Mouse (Mus musculus): ENCODE data around the gene Nop9. TPM values are rescaled to one million over a fixed set of nuclear protein-coding genes. Genes with fewer than 3 reads are reported as not detected.

Gene Nop9
- total RNA-seq, 2 experiments from 2014 or later, result 17.1 to 18.9 TPM

Other genes starting within 250 kb of the Nop9 start
- gene Cpne6, start 235.2 kb upstream of the Nop9 start, total RNA-seq (2021), result under 1 TPM; 0.09 to 0.61 TPM
- not detected for gene Nrl, start 220.7 kb upstream of the Nop9 start, total RNA-seq (2021)
- gene Pck2, start 205.4 kb upstream of the Nop9 start, total RNA-seq (2021), result 10 to 100 TPM; 45.2 to 51.4 TPM
- 10 to 100 TPM; 85.2 to 89.5 TPM for gene Dcaf11, start 185.7 kb upstream of the Nop9 start, total RNA-seq (2021)
- under 1 TPM in 1 of 2 experiments, not detected in 1; 0.66 TPM for gene A730061H03Rik, start 185.3 kb upstream of the Nop9 start, total RNA-seq (2021)
- 10 to 100 TPM; 11.0 to 38.6 TPM for gene Fitm1, start 170.1 kb upstream of the Nop9 start, total RNA-seq (2021)
- 100 to 1,000 TPM; 293 to 337 TPM for gene Psme1, start 167.6 kb upstream of the Nop9 start, total RNA-seq (2021)
- 10 to 100 TPM; 43.9 to 57.2 TPM for gene Emc9, start 160.4 kb upstream of the Nop9 start, total RNA-seq (2021)
- gene Psme2, start 154.6 kb upstream of the Nop9 start, total RNA-seq (2021), result 100 to 1,000 TPM; 349 to 362 TPM
- gene Rnf31, start 154.0 kb upstream of the Nop9 start, total RNA-seq (2021), result 10 to 100 TPM; 26.7 to 36.2 TPM
- 10 to 100 TPM in 1 of 2 experiments, 1 to 10 TPM in 1; 9.7 to 13.3 TPM for gene Irf9, start 142.1 kb upstream of the Nop9 start, total RNA-seq (2021)
- 1 to 10 TPM; 2.0 to 2.9 TPM for gene Rec8, start 127.7 kb upstream of the Nop9 start, total RNA-seq (2021)
- gene Ipo4, start 109.7 kb upstream of the Nop9 start, total RNA-seq (2021), result 10 to 100 TPM; 72.1 to 82.4 TPM
- 1 to 10 TPM; 1.1 to 3.8 TPM for gene Gm49378, start 107.8 kb upstream of the Nop9 start, total RNA-seq (2021)
- 10 to 100 TPM; 69.7 to 75.9 TPM for gene Tm9sf1, start 101.9 kb upstream of the Nop9 start, total RNA-seq (2021)
- gene Tssk4, start 95.5 kb upstream of the Nop9 start, total RNA-seq (2021), result 1 to 10 TPM in 1 of 2 experiments, under 1 TPM in 1; 0.93 to 3.0 TPM
- 10 to 100 TPM; 42.4 to 51.7 TPM for gene Mdp1, start 85.2 kb upstream of the Nop9 start, total RNA-seq (2021)
- 10 to 100 TPM; 21.2 to 26.8 TPM for gene Gmpr2, start 73.8 kb upstream of the Nop9 start, total RNA-seq (2021)
- gene Nedd8, start 73.6 kb upstream of the Nop9 start, total RNA-seq (2021), result 100 to 1,000 TPM; 280 to 307 TPM
- 10 to 100 TPM; 19.5 to 23.1 TPM for gene Tinf2, start 63.9 kb upstream of the Nop9 start, total RNA-seq (2021)
- 1 to 10 TPM; 1.3 to 2.0 TPM for gene Tgm1, start 31.8 kb upstream of the Nop9 start, total RNA-seq (2021)
- gene Rabggta, start 23.4 kb upstream of the Nop9 start, total RNA-seq (2021), result 10 to 100 TPM; 16.8 to 21.5 TPM
- gene Dhrs1, start within 50 bp of the Nop9 start, total RNA-seq (2021), result 10 to 100 TPM; 77.4 to 82.0 TPM
- gene Cideb, start 12.8 kb downstream of the Nop9 start, total RNA-seq (2021), result 10 to 100 TPM; 14.2 to 23.3 TPM
- gene Ltb4r2, start 15.7 kb downstream of the Nop9 start, total RNA-seq (2021), result under 1 TPM; 0.12 to 0.54 TPM
- 1 to 10 TPM; 1.4 to 1.6 TPM for gene Ltb4r1, start 20.3 kb downstream of the Nop9 start, total RNA-seq (2021)
- 10 to 100 TPM; 10.3 to 12.6 TPM for gene Adcy4, start 38.4 kb downstream of the Nop9 start, total RNA-seq (2021)
- 1 to 10 TPM; 8.3 to 9.1 TPM for gene Ripk3, start 43.2 kb downstream of the Nop9 start, total RNA-seq (2021)
- gene Nfatc4, start 77.5 kb downstream of the Nop9 start, total RNA-seq (2021), result 10 to 100 TPM; 23.5 to 28.2 TPM
- gene Nynrin, start 108.3 kb downstream of the Nop9 start, total RNA-seq (2021), result 10 to 100 TPM; 20.7 to 24.4 TPM
- under 1 TPM; 0.15 to 0.48 TPM for gene Cbln3, start 138.7 kb downstream of the Nop9 start, total RNA-seq (2021)
- gene Khnyn, start 139.3 kb downstream of the Nop9 start, total RNA-seq (2021), result 10 to 100 TPM; 17.1 to 23.8 TPM
- gene Sdr39u1, start 154.6 kb downstream of the Nop9 start, total RNA-seq (2021), result 100 to 1,000 TPM in 1 of 2 experiments, 10 to 100 TPM in 1; 90.9 to 109 TPM
- gene Cma1, start 199.0 kb downstream of the Nop9 start, total RNA-seq (2021), result 1 to 10 TPM; 7.9 to 8.6 TPM
- gene Cma2, start 205.3 kb downstream of the Nop9 start, total RNA-seq (2021), result not detected